Mouse (Mus musculus) liver, embryonic 12.5 days (tissue): Measurements from ENCODE around the gene Arhgap15. TPM values are rescaled to one million over a fixed set of nuclear protein-coding genes. Genes with fewer than 3 reads are reported as not detected.
A peak's percentile ranks its signal among the peaks of the same experiment; 100 is the strongest.

ENCODE experiments used
- ATAC-seq: fragments of 200-750 bp; cut with Nextera tagmentation; 2 replicates; pipeline ENCODE4 v1.8.0; 2017; ENCODE audit warnings: moderate number of reproducible peaks, mild to moderate bottlenecking, moderate library complexity
- H3K27ac ChIP-seq: fragments of 300-500 bp; sonication (generic); 2 replicates; pipeline ENCODE4 v1.5.1; 2016; ENCODE audit warnings: mild to moderate bottlenecking
- H3K27me3 ChIP-seq: fragments of 300-500 bp; sonication (generic); replicated peaks from 2 replicates; pipeline ENCODE4 v1.6.1; 2016; ENCODE audit warnings: mild to moderate bottlenecking, moderate library complexity
- H3K36me3 ChIP-seq: fragments of 300-500 bp; sonication (generic); 2 replicates; pipeline ENCODE4 v1.6.1; 2016; ENCODE audit warnings: mild to moderate bottlenecking, moderate library complexity
- H3K4me1 ChIP-seq: fragments of 300-500 bp; sonication (generic); 2 replicates; pipeline ENCODE4 v1.6.1; 2016
- H3K4me2 ChIP-seq: fragments of 300-500 bp; sonication (generic); 2 replicates; pipeline ENCODE4 v1.6.1; 2016; ENCODE audit warnings: mild to moderate bottlenecking, moderate library complexity
- H3K4me3 ChIP-seq: fragments of 300-500 bp; sonication (generic); 2 replicates; pipeline ENCODE4 v1.5.1; 2016; ENCODE audit warnings: mild to moderate bottlenecking, moderate library complexity
- H3K9ac ChIP-seq: fragments of 300-500 bp; sonication (generic); 2 replicates; pipeline ENCODE4 v1.6.1; 2016; ENCODE audit warnings: mild to moderate bottlenecking, moderate library complexity
- H3K9me3 ChIP-seq: fragments of 300-500 bp; sonication (generic); replicated peaks from 2 replicates; pipeline ENCODE4 v1.6.1; 2016; ENCODE audit warnings: mild to moderate bottlenecking, moderate library complexity
- WGBS: fragments of 180-500 bp; shearing (Covaris S2); methylation state at CpG from one replicate; pipeline ENCODE4 v1.1.7; 2016; ENCODE audit not compliant: insufficient replicate concordance; 5-methylcytosine and 5-hydroxymethylcytosine counted together
- polyA plus RNA-seq: library from polyadenylated mRNA; unstranded; fragments of >200 nt; fragmentation: Nextera tagmentation; extraction: Ambion mirVana; gene quantifications from 2 replicates; pipeline ENCODE4 v1.2.1, GENCODE M21; 2016

The Arhgap15 gene
- polyA plus RNA-seq, 1 experiment from 2014 or later = 5.7 TPM

DNA sequence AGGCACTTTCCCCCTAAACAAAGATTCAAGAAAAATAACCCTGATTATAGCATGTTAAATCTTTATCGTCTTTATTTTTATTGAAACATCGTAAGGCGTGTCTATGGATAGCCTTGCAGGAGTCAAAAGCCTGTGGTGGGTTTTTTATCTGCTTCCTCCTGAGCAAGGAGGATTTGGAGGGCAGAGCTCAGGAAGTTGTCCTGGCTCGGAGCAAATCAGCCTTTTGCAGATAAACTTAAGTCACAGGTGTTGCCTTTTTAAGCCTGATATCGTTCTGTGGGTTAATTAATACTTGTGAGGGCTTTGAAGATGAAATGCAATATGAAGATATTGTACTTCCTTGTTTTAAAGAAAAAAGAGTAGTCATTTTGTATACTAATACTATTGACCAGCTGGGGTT, 87.3 kb downstream of the Arhgap15 start:
- Histone ChIP-seq H3K9me3 (no peaks in the 10 kb centered on the region), H3K27me3 (no peaks in the 10 kb centered on the region), H3K36me3 (no peaks in the 10 kb centered on the region), H3K9ac (no peak overlapping the region), H3K4me1 (peaks cover 13% of the 10 kb centered on the region), H3K4me2 (peak overlapping the region; percentile 21; the same call in 1 of the 2 replicates), H3K27ac (no peak overlapping the region), H3K4me3 (no peak overlapping the region)
- peak; percentile 87 for ATAC-seq
- 19% methylated on average over 5 of the region's 5 CpGs for WGBS

GRCm38 (mm10) chr2:43841644-43842043, 93.0 kb downstream of the Arhgap15 start:
- no peaks in the 10 kb centered on the region for H3K4me1 ChIP-seq
- no peaks in the 10 kb centered on the region for H3K9me3 ChIP-seq
- H3K4me3 ChIP-seq = no peak overlapping the region
- ATAC-seq = no peak
- H3K27me3 ChIP-seq = no peaks in the 10 kb centered on the region
- H3K27ac ChIP-seq = no peak overlapping the region
- no peak overlapping the region for H3K9ac ChIP-seq
- no peaks in the 10 kb centered on the region for H3K36me3 ChIP-seq
- 76% methylated on average over 5 of the region's 5 CpGs for WGBS
- no peak overlapping the region for H3K4me2 ChIP-seq

GRCm38 (mm10) chr2:43851195-43851594, 102.6 kb downstream of the Arhgap15 start:
- Histone ChIP-seq H3K4me1 (no peaks in the 10 kb centered on the region), H3K27ac (no peak overlapping the region), H3K27me3 (no peaks in the 10 kb centered on the region), H3K9me3 (no peaks in the 10 kb centered on the region), H3K4me2 (no peak overlapping the region), H3K4me3 (no peak overlapping the region), H3K36me3 (no peaks in the 10 kb centered on the region), H3K9ac (no peak overlapping the region)
- WGBS = 61% methylated on average over 3 of the region's 3 CpGs
- ATAC-seq = no peak

GRCm38 (mm10) chr2:43862709-43863108, 114.1 kb downstream of the Arhgap15 start:
- Histone ChIP-seq H3K36me3 (no peaks in the 10 kb centered on the region), H3K4me3 (no peak overlapping the region), H3K9me3 (no peaks in the 10 kb centered on the region), H3K4me1 (no peaks in the 10 kb centered on the region), H3K27ac (no peak overlapping the region), H3K9ac (no peak overlapping the region), H3K27me3 (no peaks in the 10 kb centered on the region), H3K4me2 (no peak overlapping the region)
- no peak for ATAC-seq
- WGBS = 49% methylated on average over 5 of the region's 5 CpGs

DNA sequence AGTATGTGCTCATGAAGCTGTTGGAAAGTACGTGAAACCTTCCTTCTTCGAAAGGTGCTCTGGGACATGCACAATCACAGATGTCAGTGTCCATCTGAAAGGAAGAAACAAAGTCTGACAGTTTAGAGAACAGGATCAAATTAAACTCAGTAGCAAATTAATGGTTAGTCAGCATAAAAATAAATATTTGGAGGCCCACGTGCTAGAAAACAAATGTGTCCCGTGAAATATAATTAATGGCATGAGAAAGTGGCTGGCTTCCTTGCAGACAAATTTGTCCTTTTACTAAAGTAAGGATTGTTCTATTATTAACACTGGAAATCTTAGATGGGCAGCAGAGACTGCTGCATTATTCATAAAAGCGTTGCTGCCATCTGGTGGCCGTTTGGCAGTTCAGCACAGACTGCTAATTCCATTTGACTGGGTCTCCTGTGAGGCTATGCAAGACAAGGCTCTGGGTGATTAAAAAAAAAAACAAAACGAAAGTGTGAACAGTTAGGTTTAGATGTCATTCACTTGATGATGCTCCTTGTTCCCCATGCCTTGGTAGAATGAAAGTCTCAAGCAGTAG, 153.9 kb downstream of the Arhgap15 start:
- Histone ChIP-seq H3K36me3 (no peaks in the 10 kb centered on the region), H3K4me3 (no peak overlapping the region), H3K4me2 (no peak overlapping the region), H3K27me3 (no peaks in the 10 kb centered on the region), H3K9me3 (no peaks in the 10 kb centered on the region), H3K9ac (no peak overlapping the region), H3K4me1 (no peaks in the 10 kb centered on the region), H3K27ac (no peak overlapping the region)
- 24% methylated on average over 7 of the region's 7 CpGs for WGBS
- ATAC-seq = no peak

GRCm38 (mm10) chr2:43907496-43907895, 158.9 kb downstream of the Arhgap15 start:
- H3K27ac ChIP-seq = no peak overlapping the region
- no peak overlapping the region for H3K4me3 ChIP-seq
- H3K9ac ChIP-seq = no peak overlapping the region
- no peaks in the 10 kb centered on the region for H3K36me3 ChIP-seq
- no peak for ATAC-seq
- H3K27me3 ChIP-seq = no peaks in the 10 kb centered on the region
- no peaks in the 10 kb centered on the region for H3K9me3 ChIP-seq
- 70% methylated on average over 5 of the region's 5 CpGs for WGBS
- H3K4me1 ChIP-seq = no peaks in the 10 kb centered on the region
- H3K4me2 ChIP-seq = no peak overlapping the region

- H3K4me1 ChIP-seq = no peaks in the 10 kb centered on the region
- 76% methylated on average over 6 of the region's 6 CpGs for WGBS
- H3K9ac ChIP-seq = no peak overlapping the region
- H3K27ac ChIP-seq = no peak overlapping the region
- H3K27me3 ChIP-seq = no peaks in the 10 kb centered on the region
- H3K4me2 ChIP-seq = no peak overlapping the region
- no peak overlapping the region for H3K4me3 ChIP-seq
- no peaks in the 10 kb centered on the region for H3K9me3 ChIP-seq
- no peaks in the 10 kb centered on the region for H3K36me3 ChIP-seq
- no peak for ATAC-seq
Measured at GRCm38 (mm10) chr2:43914104-43914503, 165.5 kb downstream of the Arhgap15 start.

DNA sequence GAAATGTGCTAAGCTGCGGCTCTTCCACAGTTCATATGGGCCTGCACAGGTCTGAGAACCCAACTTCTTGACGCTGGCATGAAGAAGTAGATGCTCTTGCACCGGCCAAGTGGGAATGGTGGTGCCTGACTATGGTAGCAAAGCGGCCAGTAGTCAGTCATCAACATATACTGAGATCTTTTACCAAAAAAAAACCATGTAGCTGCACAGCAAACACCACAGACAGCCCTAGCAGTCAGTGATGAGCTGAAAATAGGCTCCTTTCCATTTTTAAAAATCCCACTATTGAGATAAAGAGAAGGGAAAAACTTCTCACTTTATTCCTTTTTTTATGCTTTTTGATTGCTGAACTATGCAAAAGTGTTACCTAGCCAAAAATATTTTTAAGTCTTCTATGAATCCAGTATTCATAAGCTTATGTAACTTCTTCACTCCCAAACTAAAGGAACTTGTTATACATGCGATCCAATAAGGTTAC, 175.3 kb downstream of the Arhgap15 start:
- Histone ChIP-seq H3K4me3 (no peak overlapping the region), H3K27me3 (no peaks in the 10 kb centered on the region), H3K4me1 (no peaks in the 10 kb centered on the region), H3K36me3 (no peaks in the 10 kb centered on the region), H3K4me2 (no peak overlapping the region), H3K9ac (no peak overlapping the region), H3K27ac (no peak overlapping the region), H3K9me3 (no peaks in the 10 kb centered on the region)
- WGBS = 73% methylated on average over 5 of the region's 5 CpGs
- no peak for ATAC-seq

- 73% methylated on average over 3 of the region's 3 CpGs for WGBS
- ATAC-seq = no peak
Measured at GRCm38 (mm10) chr2:43931687-43932086, 183.1 kb downstream of the Arhgap15 start.

DNA sequence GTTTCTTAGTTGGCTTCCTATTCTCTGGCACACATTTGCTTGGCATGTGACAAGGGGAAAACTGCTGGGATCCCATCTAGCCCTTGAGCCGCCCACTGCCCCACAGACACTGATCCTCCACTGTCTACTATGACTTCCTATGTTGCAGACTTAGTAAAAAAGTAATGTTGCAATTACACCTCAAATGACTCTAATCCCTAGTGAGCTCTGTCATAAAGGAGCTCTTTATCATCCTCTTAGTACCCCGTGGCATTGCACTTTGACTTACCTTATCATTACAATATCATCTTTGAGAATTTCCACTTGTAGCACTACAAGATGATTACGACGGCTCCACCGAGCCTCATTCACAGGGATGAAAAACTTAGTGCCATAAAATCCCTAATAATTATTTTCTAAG, 190.6 kb downstream of the Arhgap15 start:
- 67% methylated on average over 5 of the region's 5 CpGs for WGBS
- H3K27me3 ChIP-seq = no peaks in the 10 kb centered on the region
- no peaks in the 10 kb centered on the region for H3K36me3 ChIP-seq
- no peaks in the 10 kb centered on the region for H3K9me3 ChIP-seq
- no peaks in the 10 kb centered on the region for H3K4me1 ChIP-seq
- H3K9ac ChIP-seq = no peak overlapping the region
- H3K4me3 ChIP-seq = no peak overlapping the region
- H3K4me2 ChIP-seq = no peak overlapping the region
- ATAC-seq = no peak
- H3K27ac ChIP-seq = no peak overlapping the region

More at GRCm38 (mm10) chr2:43931687-43932086, 183.1 kb downstream of the Arhgap15 start:
- H3K27ac ChIP-seq = no peak overlapping the region
- no peak overlapping the region for H3K9ac ChIP-seq
- H3K27me3 ChIP-seq = no peaks in the 10 kb centered on the region
- H3K9me3 ChIP-seq = no peaks in the 10 kb centered on the region
- H3K4me3 ChIP-seq = no peak overlapping the region
- H3K4me1 ChIP-seq = no peaks in the 10 kb centered on the region
- no peak overlapping the region for H3K4me2 ChIP-seq
- no peaks in the 10 kb centered on the region for H3K36me3 ChIP-seq

- Histone ChIP-seq H3K36me3 (no peaks in the 10 kb centered on the region), H3K4me1 (no peaks in the 10 kb centered on the region), H3K9me3 (no peaks in the 10 kb centered on the region), H3K4me3 (no peak overlapping the region), H3K27ac (no peak overlapping the region), H3K27me3 (no peaks in the 10 kb centered on the region), H3K9ac (no peak overlapping the region), H3K4me2 (no peak overlapping the region)
- 41% methylated on average over 2 of the region's 2 CpGs for WGBS
- no peak for ATAC-seq
Measured at GRCm38 (mm10) chr2:43945679-43946078, 197.1 kb downstream of the Arhgap15 start.

GRCm38 (mm10) chr2:43949775-43950492, 201.3 kb downstream of the Arhgap15 start:
- no peak for ATAC-seq
- H3K4me2 ChIP-seq = no peak overlapping the region
- no peak overlapping the region for H3K4me3 ChIP-seq
- no peaks in the 10 kb centered on the region for H3K4me1 ChIP-seq
- no peak overlapping the region for H3K27ac ChIP-seq
- H3K9ac ChIP-seq = no peak overlapping the region
- no peaks in the 10 kb centered on the region for H3K9me3 ChIP-seq
- H3K27me3 ChIP-seq = no peaks in the 10 kb centered on the region
- 82% methylated on average over 13 of the region's 13 CpGs for WGBS
- H3K36me3 ChIP-seq = no peaks in the 10 kb centered on the region
